Mouse (Mus musculus): ENCODE data around the gene Pip5kl1.

Pip5kl1 gene

DNA sequence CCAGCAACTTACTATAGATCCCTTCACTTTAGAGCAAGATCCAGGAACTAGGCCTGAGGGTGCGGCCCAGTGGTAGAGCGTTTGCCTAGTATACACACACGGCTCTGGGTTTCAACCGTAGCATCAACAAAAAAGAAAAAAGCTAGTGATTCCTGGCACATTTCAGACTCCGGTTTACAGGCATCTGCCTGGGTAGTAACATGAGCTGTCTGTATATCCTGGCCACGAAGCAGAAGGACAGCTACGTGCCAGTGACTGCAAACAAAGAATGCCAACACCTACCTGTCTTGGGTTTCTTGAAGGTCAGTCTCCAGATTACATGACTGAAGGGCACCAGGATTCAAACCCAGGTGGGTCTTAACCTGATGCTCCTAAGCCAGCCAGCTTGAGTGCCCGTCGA lies 25.4 kb upstream of the Pip5kl1 start:
- no peak for DNase-seq

DNA sequence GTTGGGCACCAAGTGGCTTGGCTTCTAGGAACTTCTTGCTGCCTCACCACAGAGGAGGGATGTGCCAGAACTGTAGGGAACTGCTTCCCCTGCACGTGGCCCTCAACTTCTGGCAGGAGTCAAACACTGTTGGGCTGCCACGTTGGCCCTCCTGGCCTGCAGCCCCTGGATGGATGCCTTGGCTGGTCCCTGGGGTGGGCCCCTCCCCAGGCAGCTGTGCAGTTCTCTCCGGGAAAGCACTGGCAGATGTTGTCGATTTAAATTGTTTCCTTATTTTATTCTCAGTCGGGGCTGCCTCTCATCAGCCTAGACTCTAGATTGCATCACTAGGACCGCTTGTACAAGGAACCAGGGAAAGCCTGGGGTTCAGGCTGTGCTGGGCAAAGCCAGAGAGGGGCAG lies 24.8 kb upstream of the Pip5kl1 start:
- no peak for DNase-seq

DNA sequence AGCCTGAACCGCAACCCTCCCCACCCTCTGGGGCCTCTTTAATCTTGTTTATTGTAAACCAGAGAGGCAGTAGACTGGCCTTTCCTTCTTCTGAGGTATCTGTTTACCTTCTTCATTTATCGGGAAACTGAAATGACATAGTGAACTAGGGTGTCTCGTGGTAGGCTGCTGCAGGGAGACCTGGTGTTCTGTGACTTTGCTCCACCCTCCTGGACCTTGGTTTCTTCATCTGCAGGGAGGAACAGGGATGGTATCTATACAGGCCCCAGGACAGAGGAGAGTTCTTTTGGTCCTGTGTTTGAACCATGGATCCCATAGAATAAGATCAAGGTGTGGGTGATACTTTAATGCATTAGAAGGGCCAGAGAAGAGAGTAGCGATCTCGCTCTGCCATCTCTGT lies 23.4 kb upstream of the Pip5kl1 start:
- DNase-seq, result no peak

DNA sequence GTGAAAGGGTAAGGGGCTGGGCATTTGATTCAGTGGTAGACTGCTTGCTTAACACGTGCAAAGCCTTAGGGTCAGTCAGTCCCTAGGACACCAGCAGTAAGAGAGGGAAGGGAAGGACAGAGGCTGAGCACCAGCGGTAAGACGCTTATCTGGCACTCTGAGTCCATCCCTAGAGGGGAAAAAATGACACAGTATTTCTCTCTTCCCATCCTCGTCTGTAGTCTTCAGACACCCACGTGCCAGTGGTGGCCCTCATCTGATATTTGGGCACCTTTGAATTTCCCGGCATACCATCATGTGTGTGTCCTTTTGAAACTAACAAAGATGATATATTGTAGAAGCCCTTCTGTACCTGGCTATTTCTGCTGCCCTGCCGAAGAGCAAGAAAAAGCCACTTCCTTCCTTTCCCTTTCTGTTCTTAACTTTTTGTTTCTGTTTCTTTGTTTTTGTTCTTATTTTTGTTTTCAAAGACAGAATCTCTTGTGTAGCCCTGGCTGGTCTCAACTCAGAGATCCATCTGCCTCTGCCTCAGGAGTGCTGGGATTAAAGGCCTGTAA lies 20.9 kb upstream of the Pip5kl1 start:
- DNase-seq, result no peak

DNA sequence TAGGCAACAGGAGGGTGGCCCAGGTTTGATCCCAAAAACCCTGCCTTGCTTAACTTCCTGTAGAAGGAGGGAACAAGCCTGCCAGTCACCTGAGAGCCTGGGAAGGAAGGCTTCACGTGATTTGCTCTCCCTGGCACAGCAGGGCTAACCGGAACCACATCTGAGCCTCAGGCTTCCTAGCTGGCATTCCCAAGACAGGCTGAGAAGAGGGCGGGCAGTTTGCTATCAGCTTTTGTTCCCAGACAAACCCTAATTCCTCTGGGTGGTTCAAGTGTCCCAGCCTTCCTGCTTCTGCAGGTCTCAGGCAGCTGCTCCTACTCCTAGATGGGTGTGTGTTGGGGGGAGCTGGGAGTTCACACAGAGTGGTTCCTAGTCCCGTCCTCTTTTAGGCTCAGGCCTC lies 19.1 kb upstream of the Pip5kl1 start:
- DNase-seq, result no peak

DNA sequence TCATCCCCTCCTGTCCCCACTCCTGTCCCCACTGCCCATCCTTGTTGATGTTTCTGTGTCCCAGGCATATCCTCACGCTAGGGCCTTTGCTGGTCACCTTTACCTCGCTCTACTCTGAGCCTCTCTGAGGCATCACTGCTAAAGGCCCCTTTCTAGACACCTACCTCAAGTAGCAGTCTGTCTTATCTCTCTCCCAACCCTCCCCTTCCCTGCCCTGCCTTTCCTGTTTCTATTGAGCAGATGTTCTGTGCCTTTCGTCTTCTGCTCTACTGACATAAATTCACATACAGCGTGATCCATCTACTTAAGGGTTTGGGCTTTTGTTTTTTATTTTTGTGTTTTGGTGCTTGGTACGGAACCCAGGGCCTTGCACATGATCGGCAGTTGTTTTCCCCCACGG lies 18.6 kb upstream of the Pip5kl1 start:
- DNase-seq, result no peak

DNA sequence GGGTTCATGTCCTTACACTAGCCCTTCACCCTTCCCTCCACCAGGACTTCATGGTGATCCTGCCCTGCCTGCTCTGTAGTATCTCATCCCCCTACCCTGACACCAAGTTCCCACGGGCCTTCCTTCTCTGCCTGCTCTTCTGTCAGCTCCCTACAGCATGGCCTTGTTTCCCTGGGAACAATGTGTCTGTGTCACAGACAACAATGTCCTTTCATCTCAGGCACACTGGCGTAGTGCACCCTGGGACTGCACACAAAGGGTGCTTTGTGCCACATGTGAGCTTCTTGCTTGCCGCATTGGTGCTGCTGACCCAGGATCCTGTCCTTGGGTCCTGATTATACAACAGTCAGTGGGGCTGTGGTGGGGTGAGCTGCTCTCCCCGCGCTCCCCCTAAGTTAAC lies 15.0 kb upstream of the Pip5kl1 start:
- DNase-seq, result peak; percentile 76

DNA sequence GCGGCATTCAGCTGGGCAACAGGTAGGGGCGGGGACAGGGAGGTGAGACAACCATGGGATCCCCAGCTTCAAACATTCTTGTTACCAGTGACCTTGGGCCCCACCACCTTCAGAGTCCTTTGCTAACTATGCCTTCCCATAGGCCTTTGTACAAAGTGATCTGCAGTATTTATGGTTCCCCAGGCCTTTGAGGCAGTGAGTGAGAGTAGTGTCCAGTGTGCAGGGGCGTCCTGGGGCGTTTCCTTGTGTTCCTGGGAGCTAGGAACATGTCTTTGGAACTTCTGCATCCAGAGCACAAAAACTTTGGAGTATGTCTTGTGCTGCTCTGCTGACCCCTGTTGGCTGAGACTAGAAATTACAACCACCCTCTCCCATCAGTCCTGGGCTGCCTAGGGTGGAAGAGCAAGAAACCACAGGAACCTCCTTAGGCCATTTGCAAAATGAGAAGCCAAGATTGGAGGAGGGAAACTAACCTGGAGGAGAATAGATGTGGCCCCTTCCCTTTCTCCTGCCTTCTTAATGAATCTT lies 8.0 kb upstream of the Pip5kl1 start:
- DNase-seq, result peak; percentile 76

DNA sequence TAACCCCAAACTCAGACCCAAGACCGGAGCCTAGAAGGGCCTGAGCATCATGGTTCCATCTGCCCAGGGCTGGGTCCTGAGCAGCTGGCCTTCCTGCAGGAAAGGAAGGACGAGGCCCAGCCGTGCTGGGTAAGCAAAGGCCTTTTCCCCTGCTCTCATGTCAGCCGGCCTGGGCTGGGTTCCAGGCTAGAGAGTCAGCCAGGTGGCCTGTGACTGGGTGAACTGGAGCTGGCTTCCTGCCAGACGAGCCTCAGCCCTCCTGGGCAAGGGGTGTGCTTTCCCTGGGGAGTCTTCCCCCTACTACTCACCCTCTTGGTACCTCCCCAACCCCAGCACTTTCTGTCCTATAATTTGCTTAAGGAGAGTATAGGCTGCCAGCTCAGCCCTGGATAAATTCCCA lies 6.4 kb upstream of the Pip5kl1 start:
- DNase-seq, result no peak

DNA sequence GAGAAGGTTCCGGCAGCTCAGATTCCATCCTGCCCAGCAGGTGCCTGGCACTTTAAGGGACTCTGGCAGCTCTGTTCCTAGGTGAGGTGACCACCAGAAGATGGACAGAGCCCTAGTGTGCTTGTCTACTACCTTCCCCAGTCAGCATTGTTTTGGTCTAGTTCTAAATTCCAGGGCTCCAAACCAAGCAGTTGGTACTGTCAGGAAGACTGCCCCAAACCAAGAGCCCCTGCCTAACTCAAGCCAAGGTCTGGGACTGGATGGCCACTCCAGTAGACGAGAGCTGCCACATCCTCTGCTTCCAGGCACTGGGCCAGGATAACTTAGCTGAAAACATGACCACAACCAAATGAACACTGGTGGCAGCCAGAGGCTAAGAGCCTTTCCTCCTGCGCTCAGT lies 5.7 kb upstream of the Pip5kl1 start:
- no peak for DNase-seq

DNA sequence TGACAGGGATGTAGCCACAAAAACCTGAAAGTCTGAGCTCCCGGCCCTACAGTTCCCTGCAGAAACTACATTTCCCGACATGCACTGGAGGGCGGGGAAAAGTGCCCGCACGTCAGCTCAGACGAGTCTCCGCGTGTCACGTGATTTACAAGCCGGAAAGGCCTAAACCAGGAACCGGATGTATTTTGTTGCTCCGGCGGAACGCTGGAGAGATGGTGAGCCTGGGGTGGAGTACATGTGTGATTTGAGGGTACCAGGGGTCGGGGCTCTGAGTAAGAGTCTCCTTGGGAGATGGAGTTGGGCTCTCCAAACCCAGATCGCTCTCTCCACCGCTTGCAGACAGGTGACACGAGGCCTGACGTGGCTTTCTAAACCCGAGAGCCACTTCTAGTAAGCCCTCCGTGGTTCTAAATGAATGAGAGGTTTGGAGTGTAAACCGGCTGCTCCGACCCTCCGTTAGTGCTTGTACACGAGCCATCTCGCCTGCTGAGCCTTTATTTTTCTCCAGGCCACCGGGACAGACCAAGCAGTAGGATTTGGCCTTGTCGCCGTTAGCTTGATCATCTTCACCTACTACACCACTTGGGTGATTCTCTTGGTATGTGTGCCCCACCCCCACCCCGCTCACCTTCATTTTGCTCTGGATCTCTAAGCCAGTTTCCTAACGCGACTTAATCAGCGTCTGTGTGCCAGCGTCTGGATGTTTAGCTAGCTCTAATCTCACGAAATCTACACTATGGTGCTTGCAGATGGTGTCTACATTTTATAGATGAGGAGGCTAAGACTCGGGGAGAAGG lies 3.7 kb upstream of the Pip5kl1 start, which contains the start of gene Dpm2:
TSS of gene Dpm2 (plus strand) at position 161 of the 797 bp plus-strand sequence.
- DNase-seq, result peak; percentile 95

DNA sequence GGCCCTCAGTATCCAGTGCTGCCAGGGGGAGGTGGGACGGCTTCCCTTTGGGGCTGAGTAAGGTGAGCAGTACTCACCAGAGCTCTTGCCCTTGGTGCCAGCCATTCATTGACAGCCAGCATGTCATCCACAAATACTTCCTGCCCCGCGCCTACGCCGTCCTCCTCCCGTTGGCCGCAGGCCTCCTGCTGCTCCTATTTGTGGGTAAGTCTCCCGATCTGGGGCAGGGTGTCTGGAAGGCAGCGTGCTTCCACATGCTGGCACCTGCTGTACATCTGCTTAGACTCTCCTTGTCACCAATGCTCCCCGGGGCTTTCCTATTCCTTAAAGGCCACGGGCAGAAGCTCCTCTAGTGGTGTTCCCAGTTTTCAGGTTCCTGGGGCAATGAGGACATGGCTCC lies 2.4 kb upstream of the Pip5kl1 start:
- DNase-seq, result no peak

DNA sequence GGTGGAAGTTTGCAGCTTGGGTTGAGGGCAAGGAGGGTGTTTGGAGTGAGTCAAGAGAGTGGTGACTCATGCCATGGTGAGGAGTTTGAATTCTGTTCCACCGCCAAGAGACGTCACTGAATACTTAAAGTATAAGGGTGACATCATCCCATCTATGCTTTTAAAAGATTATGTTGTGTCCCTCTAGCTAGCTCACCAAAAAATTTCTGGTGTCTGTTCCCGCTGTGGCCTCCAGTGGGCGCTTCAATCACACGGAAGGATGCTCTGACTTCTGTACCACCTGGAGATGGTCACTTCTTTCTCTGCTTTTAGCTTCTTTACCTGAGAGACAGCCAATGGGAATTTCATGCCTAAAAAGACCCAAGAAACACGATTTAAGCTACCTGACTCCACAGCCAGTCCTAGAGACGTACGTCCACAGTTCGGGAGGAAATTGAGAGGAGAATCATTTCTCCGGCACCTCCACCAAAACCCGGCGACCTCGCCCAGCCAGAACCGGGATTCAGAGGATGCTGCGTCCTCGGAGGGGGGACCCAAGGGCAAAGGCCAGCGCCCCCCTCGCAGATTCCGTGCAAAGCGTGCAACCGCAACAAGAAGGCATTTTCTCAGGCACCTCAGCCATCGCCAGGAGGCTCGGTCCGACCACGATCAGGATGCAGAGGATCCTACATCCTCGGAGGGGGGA lies 446 bp downstream of the Pip5kl1 start:
- peak; percentile 71 for DNase-seq

DNA sequence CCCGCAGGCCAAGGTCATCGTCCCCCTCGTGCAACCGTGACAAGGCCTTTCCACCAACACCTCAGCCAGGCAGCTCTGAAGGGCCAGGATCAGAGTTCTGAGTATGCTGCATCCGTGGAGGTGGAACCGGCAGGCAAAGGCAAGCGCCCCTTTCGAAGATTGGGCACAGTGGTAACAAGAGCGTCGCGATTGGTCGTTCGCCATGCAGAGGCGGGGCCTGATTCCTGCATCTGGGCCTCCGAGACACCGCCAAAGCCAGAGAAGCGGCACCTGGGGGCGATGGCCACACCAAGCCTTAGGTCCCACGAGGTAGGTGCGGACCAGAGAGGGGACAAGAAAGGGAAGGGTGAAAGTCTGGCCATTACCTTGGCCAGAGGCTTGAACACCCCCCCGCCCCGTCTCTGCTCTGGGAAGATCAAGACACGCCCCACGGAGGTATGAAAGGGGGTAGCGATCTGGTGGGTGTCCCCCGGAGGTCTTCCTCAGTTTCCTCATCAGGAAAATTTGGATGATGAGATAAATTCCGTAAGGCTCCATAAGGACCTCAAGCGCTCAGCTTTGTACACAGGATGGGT lies 1.1 kb downstream of the Pip5kl1 start, which contains the start of gene 9430097D07Rik:
TSS of gene 9430097D07Rik (minus strand) at position 99 of the 575 bp plus-strand sequence.
- peak; percentile 87 for DNase-seq

DNA sequence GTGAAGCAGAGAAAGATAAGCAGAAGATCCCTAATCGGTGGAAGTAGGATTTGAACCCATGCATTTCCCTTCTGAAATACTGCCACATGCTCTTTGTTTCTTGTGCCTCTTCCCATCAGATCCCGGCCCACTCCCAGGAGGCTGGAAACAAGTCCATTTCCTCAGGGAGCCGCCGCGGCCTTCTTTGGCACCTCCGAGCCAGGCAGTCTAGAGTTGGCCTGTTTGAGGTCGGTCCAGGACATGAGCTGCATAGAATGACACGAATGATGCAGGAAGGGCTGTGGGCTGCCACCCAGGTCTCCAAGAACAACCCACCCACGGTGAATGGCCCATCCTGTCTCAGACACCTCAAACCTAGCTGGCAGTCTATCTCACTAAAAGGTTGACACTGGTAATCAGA lies 1.9 kb downstream of the Pip5kl1 start:
- DNase-seq, result no peak

DNA sequence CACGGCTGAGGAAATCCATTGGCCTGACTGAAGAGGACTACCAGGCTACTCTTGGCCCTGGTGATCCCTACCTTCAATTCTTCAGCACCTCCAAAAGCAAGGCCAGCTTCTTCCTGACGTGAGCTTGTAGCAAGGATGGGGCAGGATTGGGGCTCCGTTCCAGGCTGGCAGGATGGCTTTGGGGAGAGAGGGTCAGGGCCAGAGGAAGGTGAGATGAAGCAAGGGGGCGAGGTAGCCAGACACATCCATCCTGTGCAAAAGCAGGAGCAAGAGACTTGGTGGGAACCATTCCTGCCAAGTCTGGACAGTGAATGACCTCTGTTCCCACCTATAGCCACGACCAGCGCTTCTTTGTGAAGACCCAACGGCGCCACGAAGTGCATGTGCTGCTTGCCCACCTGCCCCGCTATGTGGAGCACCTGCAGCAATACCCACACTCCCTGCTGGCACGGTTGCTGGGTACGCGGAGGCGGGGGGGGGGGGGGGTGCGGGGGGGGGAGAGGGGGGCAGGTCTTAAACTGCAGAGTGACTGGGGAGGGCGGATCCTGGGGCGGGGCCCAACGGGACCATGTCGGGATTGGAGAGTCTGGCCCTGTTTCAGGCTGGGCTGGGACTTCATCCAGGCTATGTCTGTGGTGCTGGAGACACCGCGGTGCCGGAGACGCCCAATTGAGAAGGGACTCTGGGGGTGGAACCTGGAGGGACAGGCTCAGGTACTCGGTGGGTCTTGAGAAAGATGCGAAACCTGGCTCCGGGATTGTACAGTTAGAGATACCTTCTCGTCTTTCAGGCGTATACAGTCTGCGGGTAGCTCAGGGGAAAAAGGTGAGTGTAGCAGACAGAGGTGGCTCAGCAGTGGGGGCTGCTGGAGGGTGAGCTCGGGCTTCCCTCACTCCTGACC lies 3.8 kb downstream of the Pip5kl1 start:
- DNase-seq, result no peak

DNA sequence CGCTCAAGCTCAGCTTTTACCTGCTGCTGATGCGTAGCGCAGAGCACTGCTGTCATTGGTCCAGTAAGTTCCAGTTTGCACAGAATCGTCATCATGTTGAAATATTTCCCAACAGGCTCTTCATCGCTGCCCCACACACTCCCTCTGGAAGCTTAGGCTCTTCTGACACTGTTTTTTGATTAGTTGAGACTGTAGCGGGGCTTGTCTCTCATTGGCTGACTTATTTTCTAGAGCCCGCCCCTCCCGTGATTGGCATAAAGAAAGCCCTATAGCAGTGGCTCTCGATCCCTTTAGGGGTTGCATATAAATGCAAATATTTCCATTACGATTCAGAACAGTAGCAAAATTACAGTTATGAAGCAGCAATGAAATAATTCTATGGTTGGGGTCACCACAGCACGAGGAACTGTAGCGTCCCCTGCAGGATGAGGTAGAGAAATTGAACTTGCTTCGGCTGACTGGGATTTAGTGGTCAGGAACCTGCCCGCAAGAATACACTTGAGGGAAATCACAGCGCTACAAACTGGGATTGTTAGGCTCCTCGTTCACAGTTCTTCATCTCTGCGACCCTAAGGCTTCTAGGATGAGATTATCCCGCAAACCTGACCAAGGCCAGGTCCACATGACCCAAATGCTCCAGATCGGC lies 7.0 kb downstream of the Pip5kl1 start:
- peak; percentile 66 for DNase-seq

DNA sequence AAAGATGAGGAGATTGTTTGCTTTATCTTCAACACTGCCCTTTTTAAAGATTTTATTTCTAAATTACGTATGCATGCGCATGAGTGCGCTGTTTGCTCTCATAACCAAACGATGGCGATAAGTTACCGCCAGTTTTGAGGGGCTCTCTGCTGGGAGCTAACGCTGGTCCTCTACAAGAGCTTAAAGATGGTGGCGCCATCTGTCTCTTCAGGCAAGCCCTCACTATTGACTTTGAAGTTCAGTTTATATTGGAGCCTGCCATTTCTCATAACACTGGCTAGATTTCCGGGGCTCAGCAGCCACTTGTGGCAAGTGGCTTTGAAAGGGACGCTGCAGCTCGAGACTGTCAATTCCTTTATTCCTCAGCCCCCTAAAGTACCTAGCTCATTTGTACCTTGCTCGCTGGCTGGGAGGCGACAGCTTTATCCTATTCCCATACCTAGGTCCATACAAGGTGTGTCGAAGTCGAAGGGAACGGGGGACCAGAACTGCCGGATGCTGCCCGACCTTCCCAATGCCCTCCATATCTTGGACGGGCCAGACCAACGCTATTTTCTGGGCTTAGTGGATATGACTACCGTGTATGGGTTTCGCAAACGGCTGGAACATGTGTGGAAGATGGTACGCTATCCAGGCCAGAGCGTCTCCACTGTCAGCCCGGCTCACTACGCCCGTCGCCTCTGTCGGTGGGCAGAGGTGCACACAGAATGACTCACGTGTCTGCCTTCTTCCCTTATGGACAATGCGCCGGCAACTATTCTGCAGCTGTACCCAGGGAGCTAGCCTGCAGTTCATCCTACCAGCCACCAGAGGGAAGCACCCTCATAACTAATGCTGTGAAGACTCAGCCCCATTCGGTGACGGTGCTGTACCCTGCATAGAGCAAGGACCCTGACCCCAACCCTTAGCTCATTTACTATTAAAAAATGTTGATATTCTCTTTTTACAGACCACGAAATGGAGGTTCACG lies 8.5 kb downstream of the Pip5kl1 start:
- DNase-seq, result peak; percentile 90

DNA sequence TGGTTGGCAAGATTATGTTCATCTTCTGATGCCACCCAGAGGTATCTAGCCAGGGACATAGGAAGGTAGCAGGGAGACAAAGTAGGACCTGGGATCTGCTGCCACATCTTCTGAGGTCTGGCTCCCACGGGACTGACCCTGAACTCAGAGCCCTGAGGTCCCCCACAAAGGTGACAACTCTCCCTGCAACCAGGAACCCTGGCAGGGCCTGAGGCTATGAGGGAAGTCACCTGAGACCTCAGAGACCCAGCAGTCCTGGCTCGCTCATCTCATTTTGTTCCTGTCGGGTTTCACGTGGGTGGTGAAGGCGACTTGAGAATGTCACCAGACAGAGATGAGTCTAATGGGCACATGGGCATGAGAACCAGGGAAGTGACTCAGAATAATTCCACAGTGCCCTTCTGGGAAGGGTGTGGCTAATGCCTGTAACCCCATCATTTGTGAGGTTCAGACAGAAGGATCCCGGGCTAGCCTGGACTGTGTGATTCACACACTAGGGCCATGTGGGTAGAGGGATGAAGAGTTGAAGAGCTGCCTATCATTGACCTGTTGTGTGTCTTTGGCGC lies 10.6 kb downstream of the Pip5kl1 start:
- no peak for DNase-seq

DNA sequence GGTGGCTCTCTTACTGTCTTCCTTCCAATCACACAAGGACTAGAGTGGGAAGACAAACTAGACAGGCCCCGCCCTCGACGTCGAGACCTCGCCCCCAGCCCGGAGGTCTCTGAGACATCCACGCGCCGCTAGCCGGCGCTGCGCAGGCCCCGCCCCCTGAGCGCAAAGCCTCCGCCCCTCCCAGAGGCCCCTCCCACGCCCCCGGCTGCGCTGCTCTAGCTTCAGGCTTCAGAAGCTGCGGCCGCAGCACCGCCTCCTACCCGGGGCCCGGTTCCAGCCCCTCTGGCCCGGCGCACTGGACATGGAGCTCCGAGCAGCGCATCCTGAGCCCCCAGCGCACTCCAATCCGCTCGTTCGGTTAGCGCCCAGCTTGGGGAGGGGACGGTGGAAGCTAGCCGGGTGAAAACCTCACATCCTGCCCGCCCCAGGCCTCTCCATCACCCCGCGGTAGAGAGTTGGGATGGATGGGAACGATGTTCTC lies 12.3 kb downstream of the Pip5kl1 start, which contains the start of gene St6galnac4:
TSS of gene St6galnac4 (plus strand) at position 225 of the 481 bp plus-strand sequence.
- peak; percentile 98 for DNase-seq
